Mouse (Mus musculus) heart, postnatal 0 days (tissue): ENCODE data around the gene Lhx4.

ENCODE experiments used
- CTCF ChIP-seq: IDR thresholded peaks from 2 replicates; pipeline ENCODE4 v1.5.1; 2016; ENCODE audit warnings: antibody characterized with exemption, control low read depth, low read depth
- EP300 ChIP-seq: IDR thresholded peaks from 2 replicates; pipeline ENCODE4 v1.6.1; 2016; ENCODE audit warnings: antibody characterized with exemption, low read depth

DNA sequence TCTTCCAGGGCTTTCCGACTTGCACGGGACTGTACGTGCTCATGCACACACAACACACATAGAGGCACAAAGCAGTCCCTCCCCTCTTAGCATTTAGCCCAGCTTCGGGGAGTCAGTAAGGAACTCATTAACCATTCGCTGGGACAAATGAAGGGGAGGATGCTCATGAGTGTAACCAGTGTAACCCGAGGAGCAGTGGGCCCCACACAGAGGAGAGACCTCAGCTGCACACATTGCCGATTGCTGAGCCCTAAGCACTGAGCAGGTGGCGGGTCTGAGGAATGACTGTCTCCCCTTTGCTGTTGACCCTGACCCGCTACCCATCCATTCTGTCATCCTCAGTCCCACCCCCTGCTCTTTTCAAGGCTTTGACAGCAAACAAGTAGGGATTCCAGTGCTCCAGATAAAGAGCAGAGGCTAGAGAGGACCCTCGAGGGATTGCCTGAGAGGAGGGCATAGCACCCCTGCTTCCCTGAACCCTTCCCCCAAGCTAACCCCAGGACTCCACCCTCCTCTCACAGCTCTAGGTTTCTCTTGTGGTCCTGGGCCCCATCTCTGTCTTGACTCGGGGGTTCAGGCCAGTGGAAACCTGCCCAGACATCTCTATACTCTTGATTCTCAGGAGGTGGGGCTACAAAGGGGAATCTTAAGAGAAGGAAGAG is 836 bp downstream of the Lhx4 start:
- TF ChIP-seq CTCF (no peak), EP300 (no peak)
